Mouse (Mus musculus) heart, adult 18-20 months (tissue): ENCODE data around the gene Abce1. TPM values are rescaled to one million over a fixed set of nuclear protein-coding genes. Genes with fewer than 3 reads are reported as not detected.

Experiments used
- DNase-seq, 2 experiments: peaks; one replicate each; pipeline ENCODE4 v3.0.0; 2021 to 2022; ENCODE audit warnings: mixed read lengths in 1 of 2
- total RNA-seq, 2 experiments: library from RNA; stranded (reverse); gene quantifications; 2 replicates each; pipeline ENCODE4 v1.2.3; 2021

The Abce1 gene
- total RNA-seq, 2 experiments from 2014 or later = 43.5 to 43.6 TPM

GRCm38 (mm10) chr8:79639586-79640451, 71.7 kb downstream of the Abce1 start, which contains the start of gene Otud4:
Gene Otud4, plus strand, starts transcription at chr8:79639618.
- peak; percentile 46 to 61 for DNase-seq

GRCm38 (mm10) chr8:79638707-79639549, 72.6 kb downstream of the Abce1 start:
- peak; percentile 98 to 100 for DNase-seq

GRCm38 (mm10) chr8:79638001-79638706, 73.4 kb downstream of the Abce1 start:
- no peak for DNase-seq

- DNase-seq = no peak
Observed at GRCm38 (mm10) chr8:79637237-79637636, 74.3 kb downstream of the Abce1 start.

DNA sequence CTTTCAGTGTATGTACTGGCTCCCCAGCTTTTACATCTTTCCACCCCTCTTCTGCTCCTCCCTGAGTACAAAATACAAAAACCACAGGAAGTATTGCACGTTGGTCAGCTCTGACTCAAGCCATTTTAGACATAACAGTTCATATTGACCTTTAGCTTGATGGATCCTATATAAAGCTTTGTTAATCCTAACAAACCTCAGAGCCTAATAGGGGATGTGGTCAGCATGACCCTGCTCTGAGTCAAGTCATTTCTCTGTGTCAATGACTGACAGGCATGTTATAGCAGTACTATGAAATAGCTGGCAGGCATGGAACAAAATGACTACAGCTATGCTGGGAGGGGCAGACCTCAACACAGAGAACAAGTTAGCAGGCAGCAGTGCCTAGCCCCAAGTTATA, 75.4 kb downstream of the Abce1 start:
- DNase-seq = no peak

- DNase-seq = no peak
Observed at GRCm38 (mm10) chr8:79635491-79635890, 76.0 kb downstream of the Abce1 start.

Other genes starting within 250 kb of the Abce1 start
- gene Otud4, start 72.1 kb downstream of the Abce1 start, total RNA-seq = 10 to 100 TPM; 45.5 to 46.7 TPM
- 1 to 10 TPM; 4.4 to 5.5 TPM for gene Anapc10, start 80 bp upstream of the Abce1 start, total RNA-seq